Mouse (Mus musculus): Measurements from ENCODE around the gene Nptxr. TPM values are rescaled to one million over a fixed set of nuclear protein-coding genes. Genes with fewer than 3 reads are reported as not detected.
"Not testable (repeated sequence)": the region's sequence is repeated elsewhere in the genome, so short reads cannot be mapped to it uniquely, and the experiment has no call there.

The Nptxr gene
- total RNA-seq, 2 experiments from 2014 or later: 454 to 474 TPM

DNA sequence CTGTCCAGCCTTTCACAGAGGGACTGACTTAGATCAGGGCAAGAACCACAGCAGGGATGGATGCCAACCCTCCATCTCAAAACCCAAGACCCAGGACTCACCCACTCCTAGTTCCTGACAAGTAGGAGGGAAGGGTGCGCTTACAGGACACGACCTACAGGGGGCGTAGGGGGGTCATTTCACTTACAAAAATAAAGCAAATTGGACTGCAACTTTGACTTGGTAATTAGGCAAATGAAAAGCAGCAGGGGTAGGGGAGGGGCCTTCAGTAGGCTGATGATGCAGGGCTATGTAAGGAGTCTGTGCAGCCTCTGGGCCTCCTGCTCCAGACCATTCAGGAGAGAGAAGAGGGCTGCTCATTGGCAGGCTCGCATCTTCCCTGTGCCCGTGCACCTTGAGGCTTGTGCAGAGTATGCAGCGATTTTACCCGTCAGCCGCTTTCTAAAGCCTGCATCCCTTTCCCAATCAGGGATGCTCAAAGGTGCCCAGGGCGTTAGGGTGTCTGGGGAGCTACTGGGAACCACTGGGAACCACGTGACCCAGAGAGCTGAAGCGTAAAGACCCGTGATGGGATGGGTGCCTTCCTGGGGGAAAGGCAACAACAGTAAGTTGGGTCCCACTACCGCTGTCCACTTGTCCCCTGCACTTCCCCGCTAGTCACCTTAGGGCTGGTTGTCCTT is 20.7 kb upstream of the Nptxr start:
- intact Hi-C loops (cut with DNase I): loop anchor here (5.0 kb wide), 1 partner anchor 73 kb away; no protein-coding TSS in a partner anchor
- DNase-seq (ENCODE audit: extremely low spot score in 1 of 2, low spot score in 2 of 2): peak in 1 of 2 experiments; percentile 43

DNA sequence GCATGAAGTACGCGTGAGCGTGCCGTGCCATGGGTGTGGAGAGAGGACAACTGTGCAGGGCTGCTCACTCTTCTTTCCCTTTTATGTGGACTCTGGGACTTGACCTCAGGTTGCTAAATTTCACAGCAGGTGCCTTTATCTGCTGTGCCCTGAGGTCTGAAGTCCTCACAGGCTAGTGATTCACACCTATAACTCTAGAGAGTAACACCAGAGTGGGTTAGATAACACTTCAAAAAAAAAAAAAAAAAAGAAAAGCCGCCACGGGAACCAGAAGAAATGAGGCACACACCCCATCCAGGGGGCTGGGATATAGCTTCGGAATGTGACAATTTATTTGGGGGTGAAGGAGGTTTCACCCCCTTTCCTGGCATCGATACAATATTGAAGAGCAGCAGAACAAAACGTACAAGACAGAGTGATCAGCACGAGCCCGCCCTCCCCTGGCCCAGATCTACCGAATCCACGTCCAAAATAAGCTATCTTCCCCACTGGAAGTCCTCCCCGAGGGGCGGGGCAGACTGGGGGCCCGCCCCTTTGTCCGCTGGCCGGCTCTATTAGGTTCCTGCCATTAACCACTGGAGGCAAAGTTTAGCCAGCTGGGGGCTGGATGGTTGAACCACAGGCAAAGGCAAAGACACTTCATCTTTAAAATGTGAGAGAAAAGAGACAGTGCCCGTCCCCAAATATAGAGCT is 19.2 kb upstream of the Nptxr start:
- intact Hi-C loops (cut with DNase I): loop anchor here (1.0 kb wide), 1 partner anchor 19 kb away; the partner anchor contains the start of gene Nptxr
- DNase-seq (ENCODE audit: extremely low spot score in 1 of 2, low spot score in 2 of 2): peak in 1 of 2 experiments; percentile 81

DNA sequence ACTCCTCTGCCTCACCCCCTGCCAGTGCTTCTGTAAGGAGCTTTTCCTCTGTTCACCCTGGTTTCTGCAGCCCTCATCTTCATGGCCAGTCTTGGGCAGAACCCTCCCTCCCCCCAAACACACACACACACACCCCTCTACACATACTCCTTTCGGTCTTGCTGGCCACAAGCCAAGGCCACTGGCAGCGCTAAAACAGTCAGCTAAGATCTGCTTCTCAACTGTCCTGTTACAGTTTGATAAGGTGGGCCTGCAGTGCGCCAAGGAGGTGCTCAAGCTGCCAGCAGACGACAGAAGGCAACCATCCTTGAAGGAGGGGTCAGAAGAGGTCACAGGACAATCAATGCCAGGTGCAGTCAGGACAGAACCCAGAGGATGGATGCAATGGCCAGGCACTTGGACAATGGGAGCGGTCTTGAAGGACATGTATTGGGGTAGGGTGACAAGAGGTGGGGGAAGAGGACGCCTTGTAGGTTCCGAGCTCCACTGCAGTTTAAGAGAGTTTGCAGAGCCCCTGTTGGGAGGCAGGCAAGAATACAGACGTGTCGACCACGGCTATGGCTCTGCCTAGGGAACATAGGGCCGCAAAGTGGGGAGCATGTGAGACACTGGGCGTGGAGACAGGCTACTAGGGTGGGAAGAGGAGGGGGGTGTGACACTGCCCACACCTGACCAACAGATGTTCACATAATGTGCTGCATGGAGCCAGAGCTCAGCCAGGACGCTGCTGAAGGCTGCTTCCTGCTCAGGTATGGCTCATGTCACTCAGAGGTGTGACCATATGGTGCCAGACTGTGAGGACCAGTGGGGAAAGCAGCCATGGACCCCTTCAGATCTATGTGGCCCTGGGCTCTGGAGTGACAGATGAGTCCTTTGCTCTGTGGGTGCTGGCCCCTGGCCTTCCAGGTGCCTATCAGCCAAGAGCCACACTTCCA is 18.0 kb upstream of the Nptxr start:
- DNase-seq (ENCODE audit: extremely low spot score in 1 of 2, low spot score in 2 of 2): peak in 1 of 2 experiments; percentile 66
- intact Hi-C loops (cut with DNase I): loop anchor here (1.0 kb wide), 1 partner anchor 18 kb away; the partner anchor contains the start of gene Nptxr

DNA sequence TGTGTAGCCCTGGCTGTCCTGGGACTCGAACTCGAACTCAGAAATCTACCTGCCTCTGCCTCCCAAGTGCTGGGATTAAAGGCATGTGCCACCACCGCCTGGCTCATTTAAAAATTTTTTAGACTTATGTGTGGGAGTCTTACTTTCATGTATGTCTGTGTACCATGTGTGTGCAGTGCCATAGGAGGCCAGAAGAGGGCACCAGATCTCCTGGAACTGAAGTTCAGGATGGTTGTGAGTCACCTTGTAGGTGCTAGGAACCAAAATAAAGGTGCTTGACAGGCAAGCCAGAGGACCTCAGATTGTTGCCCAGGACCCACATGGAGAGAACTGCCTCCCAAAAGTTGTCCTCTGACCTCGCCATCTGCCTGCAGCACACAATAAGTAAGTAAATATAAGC is 13.8 kb upstream of the Nptxr start:
- peak in 1 of 2 experiments; percentile 34 for DNase-seq (ENCODE audit: extremely low spot score in 1 of 2, low spot score in 2 of 2)
- intact Hi-C loops (cut with DNase I): no loop called here

DNA sequence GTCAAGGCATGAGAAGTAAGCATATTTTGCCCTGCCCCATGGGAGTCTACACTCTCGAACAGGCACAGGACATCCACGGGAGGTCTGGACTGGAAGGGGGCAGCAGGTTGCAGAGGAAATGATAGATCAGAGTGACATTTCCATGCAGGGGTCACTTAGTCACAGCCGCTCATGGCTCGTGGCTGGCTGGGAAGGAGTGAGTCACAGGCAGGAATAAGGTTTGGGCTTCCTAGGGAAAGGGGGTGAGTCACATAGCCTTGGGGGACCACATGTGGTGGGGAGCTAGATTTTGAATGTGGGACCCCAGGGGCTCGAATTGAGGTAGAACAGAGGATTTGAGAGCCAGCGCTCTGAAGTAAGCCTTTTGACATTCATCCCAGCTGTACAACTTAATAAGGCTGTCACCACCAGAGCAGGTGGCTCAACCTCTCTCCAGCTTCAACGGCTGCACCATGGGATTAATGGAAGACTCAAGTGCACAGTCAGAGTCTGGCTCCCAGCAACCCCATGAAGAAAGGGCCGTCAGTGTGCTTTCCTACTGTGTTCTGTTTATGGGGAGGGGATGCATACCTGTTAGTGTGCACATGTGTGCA is 9.2 kb upstream of the Nptxr start:
- intact Hi-C loops (cut with DNase I): no loop called here

DNA sequence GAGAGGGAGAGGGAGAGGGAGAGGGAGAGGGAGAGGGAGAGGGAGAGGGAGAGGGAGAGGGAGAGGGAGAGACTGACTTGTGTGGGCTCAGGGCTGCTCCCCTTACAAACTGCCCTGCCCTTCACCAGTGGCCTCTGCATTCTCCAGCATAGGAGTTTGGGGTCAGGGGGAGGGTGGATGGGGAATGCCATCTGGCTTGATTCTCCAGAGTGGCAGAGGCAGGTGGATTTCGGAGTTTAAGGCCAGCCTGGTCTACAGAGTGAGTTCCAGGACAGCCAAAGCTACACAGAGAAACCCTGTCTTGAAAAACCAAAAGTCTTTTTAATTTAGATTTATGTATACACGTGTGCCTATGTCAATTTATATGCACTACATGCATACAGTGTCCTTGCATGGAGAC is 8.3 kb upstream of the Nptxr start:
- DNase-seq (ENCODE audit: extremely low spot score in 1 of 2, low spot score in 2 of 2); intact Hi-C loops (cut with DNase I): not testable (repeated sequence)

More for the DNA sequence above, 9.2 kb upstream of the Nptxr start:
- DNase-seq (ENCODE audit: extremely low spot score in 1 of 2, low spot score in 2 of 2): no peak

DNA sequence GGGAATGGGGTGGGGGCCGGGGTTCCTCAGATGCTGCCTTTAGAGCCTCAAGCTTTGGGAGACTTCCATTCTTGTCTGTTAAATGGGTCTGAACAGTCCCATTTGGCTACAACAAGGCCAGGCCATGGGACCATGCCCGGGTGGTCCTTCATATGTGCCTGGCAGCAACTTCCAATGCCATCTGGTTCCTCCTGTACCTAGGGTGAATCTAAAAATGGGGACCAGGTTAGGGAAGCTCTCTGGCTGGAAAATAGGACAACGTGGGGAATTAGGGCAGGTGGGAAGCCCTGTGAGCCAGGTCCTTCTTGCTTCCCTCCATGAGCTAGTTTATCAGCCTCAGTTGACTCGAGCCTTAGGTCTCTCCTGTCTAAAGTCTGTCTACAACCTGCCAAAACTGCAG is 6.4 kb upstream of the Nptxr start:
- intact Hi-C loops (cut with DNase I): no loop called here
- DNase-seq (ENCODE audit: extremely low spot score in 1 of 2, low spot score in 2 of 2): no peak

DNA sequence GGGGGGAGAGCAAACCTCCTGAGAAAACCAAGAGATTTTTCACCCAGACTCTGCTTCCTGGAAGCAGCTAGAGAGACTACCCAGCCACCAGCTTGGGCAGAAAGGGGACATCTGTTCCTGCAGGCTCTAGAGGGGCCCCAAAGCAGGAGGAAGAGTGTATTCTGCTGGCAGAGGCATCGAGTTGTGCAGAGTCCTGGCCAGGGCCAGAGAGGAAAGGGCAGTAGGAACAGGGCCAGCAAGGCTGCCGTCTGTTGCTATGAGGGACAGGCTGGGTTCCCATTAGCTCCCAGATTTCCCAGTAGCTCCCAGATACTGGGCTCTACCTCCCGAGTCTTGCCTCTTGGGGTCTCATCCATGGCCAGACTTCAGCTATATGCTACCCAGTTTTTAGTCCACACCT is 5.5 kb upstream of the Nptxr start:
- intact Hi-C loops (cut with DNase I): no loop called here
- no peak for DNase-seq (ENCODE audit: extremely low spot score in 1 of 2, low spot score in 2 of 2)

DNA sequence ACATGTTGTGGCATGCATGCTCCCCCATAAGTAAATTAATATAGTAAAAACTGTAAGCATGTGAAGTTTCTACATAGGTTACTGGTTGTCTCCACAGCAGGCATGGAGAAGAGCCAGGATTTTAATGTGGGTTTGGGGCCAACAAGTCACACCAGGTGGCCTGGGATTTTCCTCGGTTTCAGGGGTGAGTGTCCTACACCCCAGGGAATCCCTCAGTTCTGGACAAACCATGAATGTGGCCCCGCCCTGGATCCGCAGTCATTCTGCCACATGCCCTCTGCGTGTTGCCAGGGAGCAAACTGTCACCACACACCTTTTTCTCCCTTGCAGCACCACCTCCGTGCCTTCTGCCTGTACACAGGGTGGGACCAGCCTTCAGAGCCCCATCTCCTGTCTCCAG is 4.1 kb upstream of the Nptxr start:
- peak in 1 of 2 experiments; percentile 27 for DNase-seq (ENCODE audit: extremely low spot score in 1 of 2, low spot score in 2 of 2)
- intact Hi-C loops (cut with DNase I): no loop called here

DNA sequence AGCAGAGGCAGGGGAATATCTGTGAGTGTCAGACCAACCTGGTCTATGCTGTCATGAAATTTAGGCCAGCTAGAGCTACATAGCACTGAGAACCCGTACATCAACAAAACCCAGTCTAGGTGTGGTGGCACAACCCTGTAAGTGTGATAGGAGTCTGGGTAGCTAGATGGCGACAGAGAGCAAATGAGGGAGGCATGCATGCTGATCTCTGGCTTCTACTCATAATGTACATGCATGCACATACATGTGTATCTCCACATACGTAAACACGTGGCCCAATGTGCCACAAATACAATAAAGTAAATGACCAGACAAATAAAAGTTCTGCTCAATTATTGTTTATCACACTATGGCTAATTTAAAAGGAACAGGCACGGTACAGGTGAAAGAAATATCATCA is 3.5 kb upstream of the Nptxr start:
- intact Hi-C loops (cut with DNase I): no loop called here

DNA sequence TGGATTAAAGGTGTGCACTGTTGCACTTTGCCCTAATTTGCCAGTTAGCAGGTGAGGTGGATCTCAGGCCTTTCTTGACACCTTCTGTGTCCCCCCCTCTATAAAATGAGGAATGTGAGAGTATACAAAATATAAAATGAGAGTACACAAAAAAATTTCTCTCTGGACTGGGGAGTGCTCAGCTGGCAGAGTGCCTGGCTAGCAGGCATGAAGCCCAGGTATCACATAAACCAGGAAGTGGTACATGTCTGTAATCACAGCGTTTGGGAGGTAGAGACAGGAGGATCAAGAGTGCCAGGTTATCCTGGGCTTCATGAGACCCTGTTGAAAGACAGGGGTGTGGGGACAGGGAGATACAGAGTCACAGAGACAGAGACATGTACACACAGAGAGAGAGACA is 2.5 kb upstream of the Nptxr start:
- no peak for DNase-seq (ENCODE audit: extremely low spot score in 1 of 2, low spot score in 2 of 2)
- intact Hi-C loops (cut with DNase I): no loop called here

More for the DNA sequence above, 3.5 kb upstream of the Nptxr start:
- DNase-seq (ENCODE audit: extremely low spot score in 1 of 2, low spot score in 2 of 2): peak in 1 of 2 experiments; percentile 53

DNA sequence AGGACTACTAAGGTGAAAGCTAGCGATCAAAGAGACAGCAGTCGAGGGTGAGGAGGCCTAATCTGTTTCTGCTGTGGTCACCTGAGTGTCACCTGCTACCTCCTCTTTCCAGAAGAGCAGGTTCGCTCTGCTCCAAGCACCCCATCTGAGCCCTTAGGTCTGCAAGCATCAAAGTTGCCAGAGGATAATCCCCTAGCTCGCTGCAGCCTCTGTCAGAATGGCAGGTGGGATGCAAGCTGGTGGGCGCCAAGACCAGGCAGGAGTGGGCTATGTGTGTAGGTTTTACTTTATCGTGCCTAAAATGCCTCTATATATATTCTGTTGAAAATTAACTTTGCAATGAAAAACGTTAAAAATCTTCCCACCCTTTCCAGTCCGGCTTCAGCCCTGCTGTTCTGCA is 680 bp upstream of the Nptxr start:
- DNase-seq (ENCODE audit: extremely low spot score in 1 of 2, low spot score in 2 of 2): no peak
- intact Hi-C loops (cut with DNase I): no loop called here

DNA sequence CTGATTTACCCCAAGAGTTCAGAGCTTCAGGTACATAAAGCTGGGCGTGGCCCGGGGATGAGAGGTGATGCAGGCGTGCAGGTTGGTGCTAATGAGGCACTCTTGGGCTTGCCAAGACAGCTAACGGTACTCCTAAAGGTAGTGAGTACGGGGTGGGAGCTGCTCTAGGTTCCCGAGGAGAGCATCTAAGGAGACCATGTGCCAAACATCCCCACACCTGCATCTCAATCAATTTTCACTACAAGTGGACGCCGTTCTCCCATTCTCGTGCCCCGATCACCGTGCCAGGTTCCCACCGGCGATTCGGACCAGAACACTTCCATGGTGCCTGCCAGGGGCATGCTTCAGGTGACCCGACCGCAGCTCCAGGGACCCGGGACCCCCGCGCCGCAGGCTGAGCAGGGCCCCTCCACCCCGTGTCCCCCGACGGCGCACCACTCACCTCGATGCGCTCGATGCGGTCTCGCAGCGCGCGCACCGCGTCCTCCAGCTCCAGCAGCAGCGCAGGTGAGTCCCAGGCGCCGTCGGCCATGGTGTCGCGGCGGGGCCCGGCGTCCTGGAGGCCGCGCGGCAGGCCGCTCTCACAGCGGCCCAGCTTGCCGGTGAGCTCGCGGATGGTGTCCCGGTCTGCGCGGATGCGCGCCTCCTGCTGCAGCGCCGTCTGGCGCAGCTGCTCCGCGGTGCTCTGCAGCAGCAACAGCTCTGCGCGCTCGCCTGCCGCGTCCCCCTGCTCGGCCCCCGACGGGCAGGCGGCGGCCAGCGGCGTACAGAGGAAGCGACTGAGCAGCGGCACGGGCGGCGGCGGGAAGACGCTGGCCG is 824 bp downstream of the Nptxr start:
- intact Hi-C loops (cut with DNase I): loop anchor here (1.0 to 5.0 kb wide), 2 partner anchors 20 to 46 kb away; no protein-coding TSS in a partner anchor
- peak in 1 of 2 experiments; percentile 65 for DNase-seq (ENCODE audit: extremely low spot score in 1 of 2, low spot score in 2 of 2)

DNA sequence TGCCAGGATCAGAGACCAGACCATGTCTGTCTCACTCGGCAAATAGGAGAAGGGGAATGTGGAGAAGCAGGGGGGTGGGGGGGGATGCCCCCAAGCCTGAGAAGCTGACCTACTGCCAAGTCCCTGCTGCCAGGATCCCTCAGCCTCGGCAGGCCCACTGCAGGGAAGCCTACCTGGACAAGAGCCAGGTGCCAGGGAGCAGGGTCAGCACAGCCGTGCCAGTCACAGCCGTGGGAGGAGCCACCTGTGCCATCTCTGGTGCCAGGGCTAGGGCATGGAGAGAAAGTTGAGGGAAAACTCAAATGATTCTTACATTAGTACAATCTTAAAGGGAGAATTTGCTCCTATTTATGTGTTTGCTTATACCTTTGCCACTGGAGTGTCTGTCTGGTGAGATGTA is 2.3 kb downstream of the Nptxr start:
- DNase-seq (ENCODE audit: extremely low spot score in 1 of 2, low spot score in 2 of 2): peak in 1 of 2 experiments; percentile 62
- intact Hi-C loops (cut with DNase I): loop anchor here (5.0 kb wide), 1 partner anchor 45 kb away; no protein-coding TSS in a partner anchor

DNA sequence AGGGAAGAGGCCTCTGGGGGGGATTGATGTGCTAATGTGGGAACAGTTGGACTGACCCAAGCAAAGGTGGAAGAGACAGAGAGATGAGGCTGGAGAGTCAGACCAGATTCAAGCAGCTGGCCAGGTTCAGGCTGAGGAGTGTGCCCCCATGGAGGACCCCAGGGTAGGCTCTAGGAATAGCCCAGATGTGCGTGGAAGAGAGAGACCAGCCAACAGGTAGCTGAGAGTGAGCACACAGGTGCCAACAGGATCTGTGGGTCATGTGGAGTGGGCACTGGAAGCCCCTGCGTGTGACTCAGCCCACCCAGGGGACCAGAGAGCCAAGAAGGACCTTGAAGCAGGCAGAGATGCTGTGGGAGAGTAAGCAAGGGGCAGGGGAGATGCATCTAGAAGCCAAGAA is 2.9 kb downstream of the Nptxr start:
- intact Hi-C loops (cut with DNase I): loop anchor here (5.0 kb wide), 1 partner anchor 44 kb away; no protein-coding TSS in a partner anchor
- DNase-seq (ENCODE audit: extremely low spot score in 1 of 2, low spot score in 2 of 2): no peak

DNA sequence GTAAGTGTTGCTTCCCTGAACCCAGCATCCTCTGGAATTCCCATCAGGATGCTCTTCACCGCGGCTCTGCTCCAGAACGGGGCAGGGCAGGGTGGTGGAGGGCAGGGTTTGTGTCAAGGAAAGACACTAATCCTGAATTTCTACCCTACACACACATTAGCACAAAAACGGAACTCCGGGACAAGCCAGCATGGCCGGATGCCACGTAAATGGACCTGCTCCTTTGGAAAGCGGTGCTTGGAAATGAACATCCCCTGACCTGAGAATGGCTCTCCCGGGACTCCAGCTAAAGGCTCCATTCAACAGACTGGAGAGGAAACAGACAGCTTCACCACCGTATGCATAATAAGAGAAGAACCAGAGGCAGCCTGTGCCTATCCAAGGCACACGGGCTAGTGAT is 3.9 kb downstream of the Nptxr start:
- DNase-seq (ENCODE audit: extremely low spot score in 1 of 2, low spot score in 2 of 2): peak in 1 of 2 experiments; percentile 28
- intact Hi-C loops (cut with DNase I): loop anchor here (5.0 kb wide), 1 partner anchor 43 kb away; no protein-coding TSS in a partner anchor

DNA sequence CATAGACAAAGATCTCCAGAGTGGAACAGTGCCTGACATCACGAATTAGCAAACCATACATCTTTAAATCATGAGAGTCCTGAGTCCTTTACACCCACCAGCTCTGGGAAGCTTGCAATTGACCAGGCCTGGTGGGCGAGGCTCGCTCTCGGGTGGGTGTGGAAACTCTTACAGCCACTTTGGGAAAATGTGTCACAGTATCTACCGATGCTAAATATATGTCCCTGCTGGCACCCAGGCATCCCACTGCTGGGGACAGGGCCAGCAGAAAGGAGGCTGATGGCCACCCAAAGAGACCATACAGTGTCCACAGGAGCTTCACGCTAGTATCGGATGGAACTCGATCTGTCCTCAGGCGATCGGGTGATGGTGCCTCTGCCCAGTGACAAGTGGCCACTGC is 6.0 kb downstream of the Nptxr start:
- intact Hi-C loops (cut with DNase I): no loop called here
- peak in 1 of 2 experiments; percentile 38 for DNase-seq (ENCODE audit: extremely low spot score in 1 of 2, low spot score in 2 of 2)

DNA sequence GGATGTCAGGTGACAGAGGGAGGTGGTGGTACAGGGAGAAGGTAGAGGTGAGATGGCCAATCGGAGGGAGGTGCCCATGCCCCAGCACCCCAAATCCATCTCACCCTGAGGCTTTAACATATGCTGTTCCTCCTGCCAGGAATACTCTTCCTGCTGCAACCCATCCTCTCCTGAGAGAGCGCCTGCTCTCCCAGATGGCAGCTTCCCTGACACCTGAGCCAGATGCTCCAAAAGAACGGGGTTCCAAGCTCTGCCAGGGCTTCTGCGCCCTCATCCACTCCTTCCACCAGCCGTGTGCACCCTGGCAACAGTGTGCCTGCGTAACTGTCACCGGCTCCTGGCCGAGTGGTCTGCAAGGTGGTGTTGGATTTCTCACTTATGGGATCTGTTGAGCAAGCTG is 6.9 kb downstream of the Nptxr start:
- DNase-seq (ENCODE audit: extremely low spot score in 1 of 2, low spot score in 2 of 2): peak in 1 of 2 experiments; percentile 24
- intact Hi-C loops (cut with DNase I): no loop called here

Data from left cerebral cortex, postnatal 10 days (tissue).